Mouse (Mus musculus): Measurements from ENCODE around the gene Fgd6. TPM values are rescaled to one million over a fixed set of nuclear protein-coding genes. Genes with fewer than 3 reads are reported as not detected.

The Fgd6 gene
- polyA plus RNA-seq, 1 experiment from 2014 or later: 1.3 TPM

GRCm38 (mm10) chr10:94014200-94014599 is 21.6 kb upstream of the Fgd6 start:
- no peak overlapping the region for H3K9ac ChIP-seq (ENCODE audit: low read length)
- no peak overlapping the region for H3K4me3 ChIP-seq (ENCODE audit: low read depth, low read length)
- WGBS: 84% methylated on average over 4 of the region's 4 CpGs
- no peak overlapping the region for H3K27ac ChIP-seq (ENCODE audit: low read depth, low read length)
- no peak overlapping the region for H3K4me2 ChIP-seq (ENCODE audit: low read length)
- no peaks in the 10 kb centered on the region for H3K27me3 ChIP-seq (replicated peaks; ENCODE audit: control insufficient read depth, insufficient read depth, low read length)
- ATAC-seq (no peak), DNase-seq (ENCODE audit: low spot score) (peak; percentile 10)
- H3K4me1 ChIP-seq (ENCODE audit: control insufficient read depth, insufficient read depth, low read length): no peaks in the 10 kb centered on the region
- H3K9me3 ChIP-seq (replicated peaks; ENCODE audit: control insufficient read depth, low read length): no peaks in the 10 kb centered on the region
- H3K36me3 ChIP-seq (ENCODE audit: control insufficient read depth, insufficient read depth, low read length): no peaks in the 10 kb centered on the region

- Histone ChIP-seq H3K4me2 (ENCODE audit: low read length) (no peak overlapping the region), H3K4me3 (ENCODE audit: low read depth, low read length) (no peak overlapping the region)
- DNase-seq (ENCODE audit: low spot score): no peak
Observed at GRCm38 (mm10) chr10:94017455-94017854, 18.3 kb upstream of the Fgd6 start.

DNA sequence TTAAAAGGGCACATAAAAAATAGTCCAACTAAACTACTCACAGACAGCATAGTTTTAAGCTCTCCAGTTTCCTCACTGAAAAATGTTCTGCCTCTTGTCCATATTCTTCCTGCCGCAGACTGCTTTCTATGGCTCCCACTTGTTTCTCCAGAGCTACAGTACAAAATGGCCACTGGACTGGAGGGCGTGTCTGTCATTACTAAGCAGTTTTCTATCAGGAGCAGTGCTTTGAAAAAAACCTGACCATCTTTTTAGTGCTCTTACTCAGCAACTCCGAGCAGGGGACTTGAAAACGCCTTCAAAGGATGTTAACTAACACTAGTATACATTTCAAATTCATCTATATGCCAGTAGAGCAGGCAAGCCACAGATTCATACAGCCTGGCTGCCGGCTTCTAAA is 15.2 kb upstream of the Fgd6 start:
- Histone ChIP-seq H3K36me3 (ENCODE audit: control insufficient read depth, insufficient read depth, low read length) (peaks cover 6% of the 10 kb centered on the region; the same call in 1 of the 2 replicates), H3K4me2 (ENCODE audit: low read length) (no peak overlapping the region), H3K9ac (ENCODE audit: low read length) (no peak overlapping the region), H3K27ac (ENCODE audit: low read depth, low read length) (no peak overlapping the region), H3K4me3 (ENCODE audit: low read depth, low read length) (no peak overlapping the region), H3K4me1 (ENCODE audit: control insufficient read depth, insufficient read depth, low read length) (no peaks in the 10 kb centered on the region), H3K9me3 (replicated peaks; ENCODE audit: control insufficient read depth, low read length) (no peaks in the 10 kb centered on the region), H3K27me3 (replicated peaks; ENCODE audit: control insufficient read depth, insufficient read depth, low read length) (no peaks in the 10 kb centered on the region)
- 84% methylated on average over 5 of the region's 5 CpGs for WGBS
- DNase-seq (ENCODE audit: low spot score) (no peak), ATAC-seq (no peak)

More at GRCm38 (mm10) chr10:94017455-94017854, 18.3 kb upstream of the Fgd6 start:
- Histone ChIP-seq H3K36me3 (ENCODE audit: control insufficient read depth, insufficient read depth, low read length) (no peaks in the 10 kb centered on the region; the same call in 1 of the 2 replicates), H3K27ac (ENCODE audit: low read depth, low read length) (no peak overlapping the region), H3K9me3 (replicated peaks; ENCODE audit: control insufficient read depth, low read length) (no peaks in the 10 kb centered on the region), H3K9ac (ENCODE audit: low read length) (no peak overlapping the region), H3K27me3 (replicated peaks; ENCODE audit: control insufficient read depth, insufficient read depth, low read length) (no peaks in the 10 kb centered on the region), H3K4me1 (ENCODE audit: control insufficient read depth, insufficient read depth, low read length) (no peaks in the 10 kb centered on the region)
- 95% methylated on average over 8 of the region's 8 CpGs for WGBS
- ATAC-seq: no peak

DNA sequence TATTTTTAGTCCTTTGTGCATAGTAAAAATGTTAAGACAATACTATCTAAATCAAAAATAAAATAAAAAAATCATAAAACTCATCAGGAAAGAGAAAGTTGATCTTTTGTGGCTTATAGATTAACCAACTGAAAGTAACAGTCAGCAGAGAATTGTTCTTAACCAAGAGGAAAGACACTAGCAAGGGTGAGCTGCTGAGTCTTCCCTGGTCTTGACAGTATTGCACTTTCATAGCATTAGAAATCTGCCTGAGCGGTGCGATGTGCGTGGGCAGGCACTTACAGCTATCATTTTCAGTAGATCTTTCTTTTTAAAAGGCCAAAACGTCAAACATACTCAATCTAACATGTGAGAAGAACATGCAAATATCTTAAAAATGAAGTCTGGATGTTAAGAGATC is 14.7 kb upstream of the Fgd6 start:
- no peak overlapping the region for H3K27ac ChIP-seq (ENCODE audit: low read depth, low read length)
- H3K4me1 ChIP-seq (ENCODE audit: control insufficient read depth, insufficient read depth, low read length): no peaks in the 10 kb centered on the region
- no peak for ATAC-seq
- no peak overlapping the region for H3K4me3 ChIP-seq (ENCODE audit: low read depth, low read length)
- H3K9ac ChIP-seq (ENCODE audit: low read length): no peak overlapping the region
- H3K4me2 ChIP-seq (ENCODE audit: low read length): no peak overlapping the region
- H3K9me3 ChIP-seq (replicated peaks; ENCODE audit: control insufficient read depth, low read length): no peaks in the 10 kb centered on the region
- no peak for DNase-seq (ENCODE audit: low spot score)
- peaks cover 10% of the 10 kb centered on the region; the same call in 1 of the 2 replicates for H3K36me3 ChIP-seq (ENCODE audit: control insufficient read depth, insufficient read depth, low read length)
- no peaks in the 10 kb centered on the region for H3K27me3 ChIP-seq (replicated peaks; ENCODE audit: control insufficient read depth, insufficient read depth, low read length)
- 95% methylated on average over 4 of the region's 4 CpGs for WGBS

- no peak overlapping the region for H3K27ac ChIP-seq (ENCODE audit: low read depth, low read length)
- no peak overlapping the region for H3K4me2 ChIP-seq (ENCODE audit: low read length)
- ATAC-seq (no peak), DNase-seq (ENCODE audit: low spot score) (no peak)
- H3K4me1 ChIP-seq (ENCODE audit: control insufficient read depth, insufficient read depth, low read length): no peaks in the 10 kb centered on the region
- no peak overlapping the region for H3K9ac ChIP-seq (ENCODE audit: low read length)
- H3K36me3 ChIP-seq (ENCODE audit: control insufficient read depth, insufficient read depth, low read length): peaks cover 31% of the 10 kb centered on the region
- no peaks in the 10 kb centered on the region for H3K9me3 ChIP-seq (replicated peaks; ENCODE audit: control insufficient read depth, low read length)
- no peaks in the 10 kb centered on the region for H3K27me3 ChIP-seq (replicated peaks; ENCODE audit: control insufficient read depth, insufficient read depth, low read length)
- 89% methylated on average over 8 of the region's 8 CpGs for WGBS
- no peak overlapping the region for H3K4me3 ChIP-seq (ENCODE audit: low read depth, low read length)
Observed at GRCm38 (mm10) chr10:94025079-94025478, 10.7 kb upstream of the Fgd6 start.

GRCm38 (mm10) chr10:94028493-94028892 is 7.3 kb upstream of the Fgd6 start:
- ATAC-seq: no peak
- DNase-seq (ENCODE audit: low spot score): no peak
- no peak overlapping the region for H3K4me2 ChIP-seq (ENCODE audit: low read length)
- H3K27ac ChIP-seq (ENCODE audit: low read depth, low read length): no peak overlapping the region
- no peaks in the 10 kb centered on the region for H3K9me3 ChIP-seq (replicated peaks; ENCODE audit: control insufficient read depth, low read length)
- H3K4me1 ChIP-seq (ENCODE audit: control insufficient read depth, insufficient read depth, low read length): peaks cover 6% of the 10 kb centered on the region
- no peak overlapping the region for H3K4me3 ChIP-seq (ENCODE audit: low read depth, low read length)
- no peak overlapping the region for H3K9ac ChIP-seq (ENCODE audit: low read length)
- 82% methylated on average over 6 of the region's 6 CpGs for WGBS
- H3K36me3 ChIP-seq (ENCODE audit: control insufficient read depth, insufficient read depth, low read length): peaks cover 39% of the 10 kb centered on the region
- no peaks in the 10 kb centered on the region for H3K27me3 ChIP-seq (replicated peaks; ENCODE audit: control insufficient read depth, insufficient read depth, low read length)

- H3K4me2 ChIP-seq (ENCODE audit: low read length): no peak overlapping the region
- no peak overlapping the region for H3K4me3 ChIP-seq (ENCODE audit: low read depth, low read length)
- ATAC-seq: no peak
Observed at GRCm38 (mm10) chr10:94031164-94031563, 4.6 kb upstream of the Fgd6 start.

DNA sequence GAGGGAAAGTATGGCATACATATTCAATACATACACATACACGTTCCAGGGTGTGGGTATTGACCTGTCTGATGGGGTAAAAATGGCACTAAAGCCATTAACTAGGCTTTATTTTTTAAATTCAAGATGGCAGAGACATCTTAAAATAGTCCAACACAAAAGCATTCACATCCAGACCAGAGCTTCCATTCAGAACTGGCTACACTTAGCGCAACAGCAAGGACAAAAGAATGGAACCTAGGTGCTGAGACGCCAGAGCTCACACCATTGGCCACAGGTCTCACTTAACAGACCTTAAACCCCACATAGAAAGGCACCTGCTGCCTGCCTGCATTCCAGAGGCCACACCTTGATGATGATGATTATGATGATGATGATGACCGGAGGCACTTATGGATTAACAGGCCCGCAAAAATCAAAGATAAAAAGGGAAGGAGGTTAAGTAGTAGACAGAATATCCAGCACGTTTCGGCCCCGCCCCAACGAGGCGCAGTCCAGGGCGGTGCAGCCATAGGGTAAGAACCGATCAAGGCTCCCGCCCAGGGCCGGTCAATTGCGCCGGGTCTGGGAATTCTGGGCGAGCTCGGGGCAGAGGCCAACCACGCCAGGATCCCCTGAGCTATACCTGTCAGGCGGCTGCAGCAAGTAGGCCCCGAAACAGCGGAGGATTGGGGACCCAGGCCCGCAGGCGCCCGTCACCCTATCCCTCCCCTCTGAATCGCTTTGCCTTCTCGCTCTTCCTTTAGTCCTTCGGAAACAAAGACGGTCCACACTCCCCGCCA is 734 bp upstream of the Fgd6 start:
- H3K4me2 ChIP-seq (ENCODE audit: low read length): peak overlapping the region; percentile 60
- H3K9me3 ChIP-seq (replicated peaks; ENCODE audit: control insufficient read depth, low read length): no peaks in the 10 kb centered on the region
- DNase-seq (ENCODE audit: low spot score): peak; percentile 52
- H3K27ac ChIP-seq (ENCODE audit: low read depth, low read length): peak overlapping the region; percentile 66
- under 1% methylated on average over 24 of the region's 30 CpGs for WGBS
- peak overlapping the region; percentile 89 for H3K4me3 ChIP-seq (ENCODE audit: low read depth, low read length)
- H3K9ac ChIP-seq (ENCODE audit: low read length): peak overlapping the region; percentile 92
- H3K36me3 ChIP-seq (ENCODE audit: control insufficient read depth, insufficient read depth, low read length): peaks cover 8% of the 10 kb centered on the region; the same call in 1 of the 2 replicates
- ATAC-seq: peak; percentile 69
- no peaks in the 10 kb centered on the region for H3K27me3 ChIP-seq (replicated peaks; ENCODE audit: control insufficient read depth, insufficient read depth, low read length)
- peaks cover 18% of the 10 kb centered on the region for H3K4me1 ChIP-seq (ENCODE audit: control insufficient read depth, insufficient read depth, low read length)

More at GRCm38 (mm10) chr10:94031164-94031563, 4.6 kb upstream of the Fgd6 start:
- Histone ChIP-seq H3K27me3 (replicated peaks; ENCODE audit: control insufficient read depth, insufficient read depth, low read length) (no peaks in the 10 kb centered on the region), H3K4me1 (ENCODE audit: control insufficient read depth, insufficient read depth, low read length) (peaks cover 18% of the 10 kb centered on the region), H3K9me3 (replicated peaks; ENCODE audit: control insufficient read depth, low read length) (no peaks in the 10 kb centered on the region), H3K9ac (ENCODE audit: low read length) (no peak overlapping the region), H3K36me3 (ENCODE audit: control insufficient read depth, insufficient read depth, low read length) (peaks cover 28% of the 10 kb centered on the region), H3K27ac (ENCODE audit: low read depth, low read length) (no peak overlapping the region)
- no peak for DNase-seq (ENCODE audit: low spot score)
- 97% methylated on average over 6 of the region's 6 CpGs for WGBS

DNA sequence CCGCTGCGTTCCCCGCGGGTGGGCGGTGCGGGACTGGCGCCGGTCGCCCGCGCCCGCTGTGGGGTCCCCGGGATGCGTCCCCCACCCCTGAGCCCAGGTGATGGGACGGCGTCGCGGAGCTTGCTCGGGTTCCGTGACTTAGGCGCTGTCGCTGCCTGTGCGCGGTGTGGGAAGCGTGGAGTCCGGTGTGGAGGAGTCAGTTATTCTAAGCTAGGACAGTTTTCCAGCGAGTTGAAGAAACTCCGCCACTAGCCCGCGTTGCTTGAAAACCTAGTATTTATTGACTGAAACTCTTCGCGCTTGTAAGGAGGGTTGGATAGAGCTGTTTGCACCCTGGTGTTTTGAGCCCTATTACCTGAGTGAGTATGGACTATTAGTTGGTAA is 566 bp downstream of the Fgd6 start:
- peaks cover 18% of the 10 kb centered on the region for H3K4me1 ChIP-seq (ENCODE audit: control insufficient read depth, insufficient read depth, low read length)

More for the DNA sequence above, 566 bp downstream of the Fgd6 start:
- H3K27ac ChIP-seq (ENCODE audit: low read depth, low read length): peak overlapping the region; percentile 39; the same call in 1 of the 2 replicates
- no peaks in the 10 kb centered on the region for H3K36me3 ChIP-seq (ENCODE audit: control insufficient read depth, insufficient read depth, low read length)
- H3K4me3 ChIP-seq (ENCODE audit: low read depth, low read length): peak overlapping the region; percentile 89
- peak overlapping the region; percentile 85 for H3K4me2 ChIP-seq (ENCODE audit: low read length)
- no peaks in the 10 kb centered on the region for H3K27me3 ChIP-seq (replicated peaks; ENCODE audit: control insufficient read depth, insufficient read depth, low read length)
- WGBS: under 1% methylated on average over 32 of the region's 32 CpGs
- peak; percentile 56 for DNase-seq (ENCODE audit: low spot score)
- no peaks in the 10 kb centered on the region for H3K9me3 ChIP-seq (replicated peaks; ENCODE audit: control insufficient read depth, low read length)
- no peak; the same call in 1 of the 2 replicates for ATAC-seq
- peak overlapping the region; percentile 76 for H3K9ac ChIP-seq (ENCODE audit: low read length)

All from forebrain, embryonic 14.5 days (tissue).